Mouse (Mus musculus): ENCODE results near the gene Catsper1. TPM values are rescaled to one million over a fixed set of nuclear protein-coding genes. Genes with fewer than 3 reads are reported as not detected.

Catsper1 gene
- not detected in 2 replicates for polyA plus RNA-seq (2014; fragmentation: Nextera tagmentation; extraction: Ambion mirVana)

- H3K4me1 ChIP-seq (ENCODE audit: control insufficient read depth, insufficient read depth, low read length), result no peaks in the 10 kb centered on the region
- ATAC-seq (no peak), DNase-seq (ENCODE audit: low spot score) (no peak)
- no peak within 1 kb of the TSS for H3K27ac ChIP-seq (ENCODE audit: low read depth, low read length)
- H3K9ac ChIP-seq (ENCODE audit: low read length), result no peak within 1 kb of the TSS
- no peaks in the 10 kb centered on the region for H3K36me3 ChIP-seq (ENCODE audit: control insufficient read depth, insufficient read depth, low read length)
- H3K4me3 ChIP-seq (ENCODE audit: low read depth, low read length), result no peak within 1 kb of the TSS
- no peak within 1 kb of the TSS for H3K4me2 ChIP-seq (ENCODE audit: low read length)
- H3K27me3 ChIP-seq (replicated peaks; ENCODE audit: control insufficient read depth, insufficient read depth, low read length), result no peaks in the 10 kb centered on the region
- no peaks in the 10 kb centered on the region for H3K9me3 ChIP-seq (replicated peaks; ENCODE audit: control insufficient read depth, low read length)
- WGBS, result 93% methylated on average over 6 of the region's 6 CpGs
These were observed at the start of gene Catsper1 for GRCm38 (mm10) chr19:5335441-5335840. Gene Catsper1 (plus strand): TSS chr19:5335741.

- Histone ChIP-seq H3K4me2 (ENCODE audit: low read length) (peak within 1 kb of the TSS; percentile 65), H3K27ac (ENCODE audit: low read depth, low read length) (peak within 1 kb of the TSS; percentile 80), H3K4me3 (ENCODE audit: low read depth, low read length) (peak within 1 kb of the TSS; percentile 89), H3K4me1 (ENCODE audit: control insufficient read depth, insufficient read depth, low read length) (peaks cover 19% of the 10 kb centered on the region), H3K27me3 (replicated peaks; ENCODE audit: control insufficient read depth, insufficient read depth, low read length) (no peaks in the 10 kb centered on the region), H3K36me3 (ENCODE audit: control insufficient read depth, insufficient read depth, low read length) (peaks cover 36% of the 10 kb centered on the region), H3K9ac (ENCODE audit: low read length) (peak within 1 kb of the TSS; percentile 91), H3K9me3 (replicated peaks; ENCODE audit: control insufficient read depth, low read length) (no peaks in the 10 kb centered on the region)
- DNase-seq (ENCODE audit: low spot score), result peak; percentile 100
- ATAC-seq, result peak; percentile 97
- WGBS, result under 1% methylated on average over 46 of the region's 46 CpGs
These were observed 40.4 kb upstream of the Catsper1 start, which contains the start of gene Sf3b2 for GRCm38 (mm10) chr19:5294972-5295735. Gene Sf3b2 (minus strand): TSS chr19:5295455.

- peaks cover 19% of the 10 kb centered on the region for H3K4me1 ChIP-seq (ENCODE audit: control insufficient read depth, insufficient read depth, low read length)
These were observed 39.8 kb upstream of the Catsper1 start for GRCm38 (mm10) chr19:5295736-5296075.

GRCm38 (mm10) chr19:5296630-5297029, 38.9 kb upstream of the Catsper1 start:
- Histone ChIP-seq H3K9ac (ENCODE audit: low read length) (no peak overlapping the region), H3K27ac (ENCODE audit: low read depth, low read length) (no peak overlapping the region), H3K9me3 (replicated peaks; ENCODE audit: control insufficient read depth, low read length) (no peaks in the 10 kb centered on the region), H3K36me3 (ENCODE audit: control insufficient read depth, insufficient read depth, low read length) (peaks cover 21% of the 10 kb centered on the region), H3K27me3 (replicated peaks; ENCODE audit: control insufficient read depth, insufficient read depth, low read length) (no peaks in the 10 kb centered on the region), H3K4me1 (ENCODE audit: control insufficient read depth, insufficient read depth, low read length) (peaks cover 19% of the 10 kb centered on the region), H3K4me3 (ENCODE audit: low read depth, low read length) (no peak overlapping the region), H3K4me2 (ENCODE audit: low read length) (no peak overlapping the region)
- 83% methylated on average over 5 of the region's 5 CpGs for WGBS
- ATAC-seq (no peak), DNase-seq (ENCODE audit: low spot score) (no peak)

More at GRCm38 (mm10) chr19:5295736-5296075, 39.8 kb upstream of the Catsper1 start:
- Histone ChIP-seq H3K9me3 (replicated peaks; ENCODE audit: control insufficient read depth, low read length) (no peaks in the 10 kb centered on the region), H3K27ac (ENCODE audit: low read depth, low read length) (peak overlapping the region; percentile 78), H3K9ac (ENCODE audit: low read length) (peak overlapping the region; percentile 69), H3K27me3 (replicated peaks; ENCODE audit: control insufficient read depth, insufficient read depth, low read length) (no peaks in the 10 kb centered on the region), H3K36me3 (ENCODE audit: control insufficient read depth, insufficient read depth, low read length) (peaks cover 31% of the 10 kb centered on the region), H3K4me3 (ENCODE audit: low read depth, low read length) (peak overlapping the region; percentile 89), H3K4me2 (ENCODE audit: low read length) (peak overlapping the region; percentile 65)
- peak; percentile 35 for ATAC-seq
- 6% methylated on average over 13 of the region's 13 CpGs for WGBS
- no peak for DNase-seq (ENCODE audit: low spot score)

- peaks cover 16% of the 10 kb centered on the region for H3K36me3 ChIP-seq (ENCODE audit: control insufficient read depth, insufficient read depth, low read length)
- peak within 1 kb of the TSS; percentile 60 for H3K4me2 ChIP-seq (ENCODE audit: low read length)
- peak within 1 kb of the TSS; percentile 87 for H3K27ac ChIP-seq (ENCODE audit: low read depth, low read length)
- no peaks in the 10 kb centered on the region for H3K9me3 ChIP-seq (replicated peaks; ENCODE audit: control insufficient read depth, low read length)
- peak within 1 kb of the TSS; percentile 64 for H3K4me3 ChIP-seq (ENCODE audit: low read depth, low read length)
- WGBS, result 4% methylated on average over 32 of the region's 32 CpGs
- peak; percentile 75 for DNase-seq (ENCODE audit: low spot score)
- H3K9ac ChIP-seq (ENCODE audit: low read length), result peak within 1 kb of the TSS; percentile 92
- H3K27me3 ChIP-seq (replicated peaks; ENCODE audit: control insufficient read depth, insufficient read depth, low read length), result no peaks in the 10 kb centered on the region
- peaks cover 19% of the 10 kb centered on the region for H3K4me1 ChIP-seq (ENCODE audit: control insufficient read depth, insufficient read depth, low read length)
- peak; percentile 61 for ATAC-seq
These were observed 37.4 kb upstream of the Catsper1 start, which contains the start of gene Gal3st3 for GRCm38 (mm10) chr19:5297903-5298800. Gene Gal3st3 (plus strand): TSS chr19:5298331.

- Histone ChIP-seq H3K4me2 (ENCODE audit: low read length) (no peak overlapping the region), H3K4me1 (ENCODE audit: control insufficient read depth, insufficient read depth, low read length) (peaks cover 10% of the 10 kb centered on the region; the same call in 1 of the 2 replicates), H3K36me3 (ENCODE audit: control insufficient read depth, insufficient read depth, low read length) (peaks cover 28% of the 10 kb centered on the region), H3K9ac (ENCODE audit: low read length) (no peak overlapping the region), H3K27ac (ENCODE audit: low read depth, low read length) (no peak overlapping the region), H3K4me3 (ENCODE audit: low read depth, low read length) (no peak overlapping the region), H3K9me3 (replicated peaks; ENCODE audit: control insufficient read depth, low read length) (no peaks in the 10 kb centered on the region), H3K27me3 (replicated peaks; ENCODE audit: control insufficient read depth, insufficient read depth, low read length) (no peaks in the 10 kb centered on the region)
- DNase-seq (ENCODE audit: low spot score) (no peak), ATAC-seq (no peak)
- 87% methylated on average over 6 of the region's 6 CpGs for WGBS
These were observed 35.0 kb upstream of the Catsper1 start for GRCm38 (mm10) chr19:5300588-5300987.

GRCm38 (mm10) chr19:5302455-5302854, 33.1 kb upstream of the Catsper1 start:
- H3K27me3 ChIP-seq (replicated peaks; ENCODE audit: control insufficient read depth, insufficient read depth, low read length), result no peaks in the 10 kb centered on the region
- no peaks in the 10 kb centered on the region for H3K9me3 ChIP-seq (replicated peaks; ENCODE audit: control insufficient read depth, low read length)
- H3K27ac ChIP-seq (ENCODE audit: low read depth, low read length), result no peak overlapping the region
- peaks cover 46% of the 10 kb centered on the region for H3K36me3 ChIP-seq (ENCODE audit: control insufficient read depth, insufficient read depth, low read length)
- H3K4me1 ChIP-seq (ENCODE audit: control insufficient read depth, insufficient read depth, low read length), result 0 out of 2 replicates have a peak, but pooled peaks cover 5% of the 10 kb centered on the region
- ATAC-seq (no peak), DNase-seq (ENCODE audit: low spot score) (peak; percentile 42)
- no peak overlapping the region for H3K9ac ChIP-seq (ENCODE audit: low read length)
- WGBS, result 34% methylated on average over 4 of the region's 4 CpGs
- H3K4me2 ChIP-seq (ENCODE audit: low read length), result no peak overlapping the region
- no peak overlapping the region for H3K4me3 ChIP-seq (ENCODE audit: low read depth, low read length)

- Histone ChIP-seq H3K4me1 (ENCODE audit: control insufficient read depth, insufficient read depth, low read length) (no peaks in the 10 kb centered on the region), H3K9ac (ENCODE audit: low read length) (no peak overlapping the region), H3K4me3 (ENCODE audit: low read depth, low read length) (no peak overlapping the region), H3K27me3 (replicated peaks; ENCODE audit: control insufficient read depth, insufficient read depth, low read length) (no peaks in the 10 kb centered on the region), H3K27ac (ENCODE audit: low read depth, low read length) (no peak overlapping the region), H3K36me3 (ENCODE audit: control insufficient read depth, insufficient read depth, low read length) (peaks cover 53% of the 10 kb centered on the region), H3K4me2 (ENCODE audit: low read length) (no peak overlapping the region), H3K9me3 (replicated peaks; ENCODE audit: control insufficient read depth, low read length) (no peaks in the 10 kb centered on the region)
- ATAC-seq (no peak), DNase-seq (ENCODE audit: low spot score) (no peak)
- whole genome bisulfite sequencing, result 85% methylated on average over 6 of the region's 6 CpGs
These were observed 29.3 kb upstream of the Catsper1 start for GRCm38 (mm10) chr19:5306279-5306678.
